Mouse (Mus musculus) stomach, postnatal 0 days (tissue): ENCODE data around the gene Rgs10. TPM values are rescaled to one million over a fixed set of nuclear protein-coding genes. Genes with fewer than 3 reads are reported as not detected.

ENCODE experiments used
- ATAC-seq: fragments of 200-750 bp; cut with Nextera tagmentation; 2 replicates; pipeline ENCODE4 v1.8.0; 2017; ENCODE audit not compliant: low FRiP score, low TSS enrichment
- DNase-seq: peaks from one replicate; pipeline ENCODE4 v3.0.0-alpha.2; 2016; ENCODE audit warnings: low spot score
- H3K27ac ChIP-seq: fragments of 300-500 bp; sonication (generic); replicated peaks from 2 replicates; pipeline ENCODE4 v1.5.1; 2014; ENCODE audit warnings: mild to moderate bottlenecking, control low read depth
- H3K27me3 ChIP-seq: fragments of 300-500 bp; sonication (generic); 2 replicates; pipeline ENCODE4 v1.6.1; 2014; ENCODE audit warnings: low read length; ENCODE audit not compliant: control insufficient read depth, insufficient read depth
- H3K36me3 ChIP-seq: fragments of 300-500 bp; sonication (generic); 2 replicates; pipeline ENCODE4 v1.6.1; 2014; ENCODE audit warnings: low read length, mixed read lengths; ENCODE audit not compliant: control insufficient read depth, insufficient read depth
- H3K4me1 ChIP-seq: fragments of 300-500 bp; sonication (generic); replicated peaks from 2 replicates; pipeline ENCODE4 v1.6.1; 2014; ENCODE audit warnings: antibody characterized with exemption; ENCODE audit not compliant: control insufficient read depth, insufficient read depth
- H3K4me2 ChIP-seq: fragments of 300-500 bp; sonication (generic); replicated peaks from 2 replicates; pipeline ENCODE4 v1.6.1; 2014; ENCODE audit warnings: low read depth, mild to moderate bottlenecking, control low read depth, moderate library complexity
- H3K4me3 ChIP-seq: fragments of 300-500 bp; sonication (generic); 2 replicates; pipeline ENCODE4 v1.5.1; 2014; ENCODE audit warnings: low read depth, low read length, control low read depth
- H3K9ac ChIP-seq: fragments of 300-500 bp; sonication (generic); 2 replicates; pipeline ENCODE4 v1.6.1; 2014; ENCODE audit warnings: mild to moderate bottlenecking, low read length, control low read depth, mixed read lengths
- H3K9me3 ChIP-seq: fragments of 300-500 bp; sonication (generic); 2 replicates; pipeline ENCODE4 v1.6.1; 2016; ENCODE audit warnings: low read length; ENCODE audit not compliant: control insufficient read depth
- CTCF ChIP-seq: IDR thresholded peaks from 2 replicates; pipeline ENCODE4 v1.5.1; 2016; ENCODE audit warnings: antibody characterized with exemption, low read depth, mild to moderate bottlenecking, moderate library complexity
- EP300 ChIP-seq: optimal IDR thresholded peaks from 2 replicates; pipeline ENCODE3; 2016; ENCODE audit warnings: antibody characterized with exemption
- WGBS: fragments of 180-500 bp; shearing (Covaris S2); extraction: QIAGEN DNeasy Blood & Tissue Kit; methylation state at CpG from one replicate; pipeline ENCODE4 v1.1.7; 2014; 5-methylcytosine and 5-hydroxymethylcytosine counted together
- polyA plus RNA-seq: library from polyadenylated mRNA; unstranded; fragments of >200 nt; fragmentation: Nextera tagmentation; extraction: Ambion mirVana; gene quantifications from 2 replicates; pipeline ENCODE4 v1.2.1, GENCODE M21; 2015

Gene Rgs10
- polyA plus RNA-seq, 1 experiment from 2014 or later: 24.5 TPM

DNA sequence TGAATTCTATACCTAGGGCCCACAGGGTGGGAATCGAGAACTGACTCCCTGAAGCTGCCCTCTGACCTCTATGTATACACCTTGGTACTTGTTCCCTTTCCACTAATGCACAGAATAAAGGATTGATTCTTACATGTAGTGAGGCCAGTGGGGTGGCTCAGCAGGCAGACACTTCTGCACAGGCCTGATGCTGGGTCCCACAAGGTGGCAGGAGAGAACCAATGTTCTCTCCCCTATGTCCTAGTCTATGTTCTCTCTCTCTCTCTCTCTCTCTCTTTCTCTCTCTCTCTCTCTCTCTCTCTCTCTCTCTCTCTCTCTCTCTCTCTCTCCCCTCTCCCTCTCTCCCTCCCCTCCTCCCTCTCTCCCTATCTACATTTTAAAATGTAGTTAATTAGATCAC, 14.7 kb upstream of the Rgs10 start:
- DNase-seq: no peak

DNA sequence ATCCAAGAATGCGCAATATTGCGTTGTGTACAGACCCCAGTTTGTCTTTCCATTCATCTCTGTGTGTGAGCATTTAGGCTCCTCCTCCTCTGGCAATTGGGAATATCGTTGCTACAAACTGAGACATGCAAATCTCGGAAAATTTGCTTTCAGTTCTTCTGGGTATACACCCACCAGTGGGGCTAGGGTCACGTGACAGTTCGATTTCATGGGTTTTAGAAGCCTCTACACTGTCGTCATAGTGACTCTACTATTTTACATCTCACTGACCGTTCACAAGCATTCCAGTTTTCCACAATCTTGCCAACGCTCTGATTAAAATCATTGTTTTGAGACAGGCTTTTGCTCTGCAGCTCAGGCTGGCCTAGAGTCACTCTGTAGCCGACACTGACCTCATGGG, 14.0 kb upstream of the Rgs10 start:
- no peak for DNase-seq
- Histone ChIP-seq H3K9ac (no peak overlapping the region), H3K27ac (no peak overlapping the region), H3K4me1 (no peaks in the 10 kb centered on the region), H3K4me3 (no peak overlapping the region), H3K4me2 (no peak overlapping the region), H3K36me3 (no peaks in the 10 kb centered on the region), H3K9me3 (no peaks in the 10 kb centered on the region), H3K27me3 (no peaks in the 10 kb centered on the region)
- 68% methylated on average over 10 of the region's 10 CpGs for WGBS
- TF ChIP-seq EP300 (no peak), CTCF (no peak)
- no peak for ATAC-seq

More for the DNA sequence above, 14.7 kb upstream of the Rgs10 start:
- ATAC-seq: peak; percentile 63; the same call in 1 of the 2 replicates
- H3K27me3 ChIP-seq: no peaks in the 10 kb centered on the region
- TF ChIP-seq EP300: no peak
- TF ChIP-seq CTCF: peak; percentile 71
- no peaks in the 10 kb centered on the region for H3K9me3 ChIP-seq
- WGBS: 30% methylated on average over 1 of the region's 1 CpGs
- no peak overlapping the region for H3K4me2 ChIP-seq
- H3K4me1 ChIP-seq: no peaks in the 10 kb centered on the region
- H3K36me3 ChIP-seq: no peaks in the 10 kb centered on the region
- H3K4me3 ChIP-seq: no peak overlapping the region
- no peak overlapping the region for H3K27ac ChIP-seq
- no peak overlapping the region for H3K9ac ChIP-seq

DNA sequence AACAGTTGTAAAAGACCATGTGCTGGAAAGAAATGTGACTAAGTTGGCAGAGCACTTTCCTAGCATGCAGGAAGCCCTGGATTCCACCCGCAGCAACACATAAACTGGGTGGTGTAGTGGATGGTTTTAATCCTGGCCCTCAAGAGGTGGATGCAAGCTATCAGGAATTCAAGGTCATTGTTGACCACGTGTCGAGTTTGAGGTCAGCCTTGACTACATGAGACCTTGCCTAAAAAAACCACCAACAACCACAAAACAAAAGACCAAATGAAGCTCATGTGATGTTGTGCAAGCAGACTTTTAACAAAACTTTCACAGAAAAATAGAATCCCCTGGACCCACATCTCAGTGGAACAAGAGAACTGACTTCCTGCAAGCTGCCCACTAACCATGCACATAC, 3.9 kb upstream of the Rgs10 start:
- ATAC-seq: no peak
- H3K36me3 ChIP-seq: no peaks in the 10 kb centered on the region
- TF ChIP-seq EP300: no peak
- TF ChIP-seq CTCF: no peak
- H3K9ac ChIP-seq: no peak overlapping the region
- DNase-seq: no peak
- no peaks in the 10 kb centered on the region for H3K4me1 ChIP-seq
- H3K4me3 ChIP-seq: no peak overlapping the region
- WGBS: 68% methylated on average over 3 of the region's 3 CpGs
- H3K9me3 ChIP-seq: no peaks in the 10 kb centered on the region
- H3K4me2 ChIP-seq: no peak overlapping the region
- H3K27me3 ChIP-seq: no peaks in the 10 kb centered on the region
- H3K27ac ChIP-seq: no peak overlapping the region

DNA sequence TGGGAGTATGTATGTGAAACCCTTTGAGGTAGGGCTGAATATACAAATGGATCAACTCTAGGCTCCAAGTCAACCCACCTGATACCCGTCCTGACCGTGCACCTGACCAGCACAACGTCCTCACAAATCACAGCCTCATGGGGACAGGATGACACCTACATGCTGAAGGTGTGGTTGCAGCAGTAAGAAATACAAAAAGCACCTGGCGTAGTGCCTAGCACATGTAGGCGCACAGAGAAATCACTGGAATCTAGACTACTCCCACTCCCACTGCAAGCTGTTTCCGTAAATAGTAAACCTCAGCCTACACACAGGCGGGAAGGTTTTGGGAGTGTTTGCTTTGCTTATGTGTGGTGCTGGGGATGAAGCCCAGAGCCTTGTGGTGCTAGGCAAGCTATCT, 3.1 kb upstream of the Rgs10 start:
- Histone ChIP-seq H3K4me2 (no peak overlapping the region), H3K9me3 (no peaks in the 10 kb centered on the region), H3K4me1 (no peaks in the 10 kb centered on the region), H3K4me3 (no peak overlapping the region), H3K27ac (no peak overlapping the region), H3K36me3 (no peaks in the 10 kb centered on the region), H3K27me3 (no peaks in the 10 kb centered on the region), H3K9ac (no peak overlapping the region)
- DNase-seq: no peak
- no peak for ATAC-seq
- 74% methylated on average over 7 of the region's 7 CpGs for WGBS
- TF ChIP-seq CTCF (no peak), EP300 (no peak)

DNA sequence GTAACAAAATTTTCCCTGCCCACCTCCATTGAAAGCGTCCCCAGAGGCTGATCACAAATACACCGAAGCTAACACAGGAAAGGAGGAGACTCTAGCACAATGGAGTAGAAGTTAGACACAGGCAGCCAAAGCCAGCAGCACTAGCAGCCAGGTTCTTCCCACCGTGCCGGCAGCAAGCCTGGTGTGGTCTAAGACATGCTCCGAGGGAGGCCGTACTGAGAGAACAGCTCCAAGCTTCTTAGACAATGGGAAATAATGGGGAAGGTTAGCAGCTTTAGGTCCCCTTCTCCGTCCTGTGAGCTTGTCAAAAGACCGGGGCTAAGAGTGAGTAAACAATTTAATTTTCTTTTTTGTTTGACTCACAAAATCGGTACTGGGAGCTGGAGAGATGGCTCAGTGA, 1.1 kb upstream of the Rgs10 start:
- no peak for ATAC-seq

DNA sequence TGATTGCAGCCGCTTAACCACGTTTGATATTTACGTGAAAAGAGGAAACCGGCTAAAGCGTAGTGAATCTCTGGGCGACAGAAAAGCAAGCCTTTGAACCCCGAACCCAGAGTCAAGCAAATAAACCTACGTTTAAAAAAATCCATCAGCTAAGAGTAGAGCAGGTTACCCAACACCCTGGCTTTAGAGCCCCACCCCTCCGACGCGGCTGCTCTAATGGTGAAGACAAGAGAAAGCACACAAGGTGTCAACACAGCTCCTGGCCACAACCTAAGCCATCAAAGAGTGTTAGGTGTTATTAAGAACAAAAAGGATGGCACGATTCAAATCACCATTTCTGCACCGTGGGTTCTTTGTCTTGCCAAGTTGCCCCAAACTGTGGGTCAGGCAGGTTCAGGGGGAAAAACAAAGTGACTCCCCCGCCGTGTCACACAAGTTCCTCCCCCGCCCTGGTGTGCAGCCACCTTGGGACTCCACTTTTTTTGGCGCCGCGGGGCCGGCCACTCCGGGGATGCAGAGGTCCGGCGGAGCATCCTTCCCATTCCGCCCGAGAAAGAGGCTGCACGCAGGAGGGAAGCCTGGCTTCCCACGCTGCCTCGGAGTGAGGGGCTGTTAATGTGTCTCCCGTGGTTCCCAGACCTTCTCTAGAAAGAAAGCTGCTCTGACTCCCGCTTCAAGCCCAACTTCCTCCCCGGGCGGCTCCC, 1.2 kb downstream of the Rgs10 start:
- peak overlapping the region; percentile 99 for H3K4me2 ChIP-seq
- ATAC-seq (0 out of 2 replicates have a peak, but pooled peaks have one; percentile 30), DNase-seq (peak; percentile 19)
- WGBS: 2% methylated on average over 32 of the region's 32 CpGs
- peak overlapping the region; percentile 71 for H3K4me3 ChIP-seq
- no peaks in the 10 kb centered on the region for H3K4me1 ChIP-seq
- no peaks in the 10 kb centered on the region for H3K9me3 ChIP-seq
- H3K9ac ChIP-seq: peak overlapping the region; percentile 64
- TF ChIP-seq CTCF (no peak), EP300 (no peak)
- H3K27ac ChIP-seq: no peak overlapping the region
- no peaks in the 10 kb centered on the region for H3K27me3 ChIP-seq
- no peaks in the 10 kb centered on the region for H3K36me3 ChIP-seq

More for the DNA sequence above, 1.1 kb upstream of the Rgs10 start:
- H3K4me2 ChIP-seq: no peak overlapping the region
- no peaks in the 10 kb centered on the region for H3K4me1 ChIP-seq
- H3K27ac ChIP-seq: no peak overlapping the region
- no peaks in the 10 kb centered on the region for H3K27me3 ChIP-seq
- TF ChIP-seq CTCF (no peak), EP300 (no peak)
- H3K9me3 ChIP-seq: no peaks in the 10 kb centered on the region
- no peak for DNase-seq
- no peaks in the 10 kb centered on the region for H3K36me3 ChIP-seq
- H3K4me3 ChIP-seq: no peak overlapping the region
- WGBS: 24% methylated on average over 9 of the region's 9 CpGs
- no peak overlapping the region for H3K9ac ChIP-seq
